Mouse (Mus musculus): ENCODE results near the gene Mamstr. TPM values are rescaled to one million over a fixed set of nuclear protein-coding genes. Genes with fewer than 3 reads are reported as not detected.

Mamstr gene
- 4.6 and 5.5 TPM in 2 replicates for polyA plus RNA-seq (2015; fragmentation: Nextera tagmentation; extraction: Ambion mirVana)

GRCm38 (mm10) chr7:45639561-45640027, at the start of gene Mamstr:
Mamstr (plus strand) TSS chr7:45639977.

GRCm38 (mm10) chr7:45617042-45617695, 22.6 kb upstream of the Mamstr start, which contains the start of gene Fut1:
Fut1 (plus strand) TSS chr7:45617289.

DNA sequence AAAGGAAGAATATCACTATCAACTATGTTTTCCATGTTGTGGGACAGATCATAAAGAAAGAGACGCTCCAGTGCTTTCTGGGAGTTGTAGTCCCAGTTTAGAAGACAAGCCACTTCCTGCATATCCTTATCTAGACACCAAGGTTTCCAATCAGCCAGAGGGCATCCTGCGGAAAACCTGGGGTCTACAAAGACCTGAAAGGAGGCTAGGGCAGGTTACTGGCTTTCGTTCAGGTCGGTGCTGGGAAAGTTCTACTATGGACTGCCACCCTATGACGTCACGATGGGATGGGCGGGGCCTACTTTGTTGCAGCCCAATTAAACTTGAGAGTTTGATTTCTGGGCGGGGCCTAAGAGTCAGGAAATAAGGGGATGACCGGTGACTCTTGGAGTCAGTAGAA, 18.3 kb upstream of the Mamstr start, which contains the start of gene Izumo1:
Izumo1 (plus strand) TSS at position 369 of the 400 bp plus-strand sequence.

DNA sequence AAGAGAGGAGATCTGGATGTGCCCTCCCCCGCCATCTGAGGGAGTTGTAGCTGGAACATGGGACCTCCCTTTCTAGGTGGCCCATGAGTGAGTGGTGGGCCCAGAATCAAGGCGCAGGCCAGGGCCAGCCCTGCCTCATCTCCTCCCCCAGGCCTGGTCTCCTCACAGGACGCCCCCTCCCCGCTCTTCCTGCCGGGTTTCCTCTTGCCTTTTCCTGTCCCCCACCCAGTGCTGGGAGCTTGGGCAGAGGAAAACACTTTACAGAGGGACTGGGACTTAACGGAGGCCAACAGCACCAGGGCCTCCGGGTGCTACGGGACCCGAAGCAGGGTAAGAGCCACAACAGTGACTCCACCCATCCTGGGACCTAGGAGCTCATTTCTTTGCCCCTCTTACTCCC, 12.5 kb upstream of the Mamstr start, which contains the start of gene Rasip1:
Rasip1 (plus strand) TSS at position 228 of the 400 bp plus-strand sequence.

DNA sequence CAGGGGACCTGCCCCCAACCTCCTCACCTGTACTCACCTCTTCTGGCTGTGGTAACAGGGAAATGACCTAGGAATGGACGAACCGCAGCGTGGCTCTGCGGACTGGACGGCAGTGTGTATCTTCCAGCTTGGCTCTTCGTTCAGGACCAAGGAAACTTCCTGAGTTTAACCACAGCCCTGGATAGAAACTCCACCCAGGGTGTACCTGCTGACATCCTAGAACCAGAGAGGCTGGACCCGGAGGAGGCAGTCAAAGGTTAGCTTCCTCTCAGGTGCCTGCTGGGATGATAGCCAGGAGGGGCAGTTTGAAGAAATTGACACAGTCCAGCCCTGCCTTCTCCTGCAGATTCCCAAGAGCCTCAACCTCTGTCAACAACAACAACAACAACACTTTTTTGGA, 26.4 kb downstream of the Mamstr start, which contains the start of gene Fut2:
Fut2 (minus strand) TSS at position 234 of the 400 bp plus-strand sequence.

GRCm38 (mm10) chr7:45683396-45684050, 43.7 kb downstream of the Mamstr start, which contains the start of gene Ntn5:
Ntn5 (plus strand) TSS chr7:45684022.

DNA sequence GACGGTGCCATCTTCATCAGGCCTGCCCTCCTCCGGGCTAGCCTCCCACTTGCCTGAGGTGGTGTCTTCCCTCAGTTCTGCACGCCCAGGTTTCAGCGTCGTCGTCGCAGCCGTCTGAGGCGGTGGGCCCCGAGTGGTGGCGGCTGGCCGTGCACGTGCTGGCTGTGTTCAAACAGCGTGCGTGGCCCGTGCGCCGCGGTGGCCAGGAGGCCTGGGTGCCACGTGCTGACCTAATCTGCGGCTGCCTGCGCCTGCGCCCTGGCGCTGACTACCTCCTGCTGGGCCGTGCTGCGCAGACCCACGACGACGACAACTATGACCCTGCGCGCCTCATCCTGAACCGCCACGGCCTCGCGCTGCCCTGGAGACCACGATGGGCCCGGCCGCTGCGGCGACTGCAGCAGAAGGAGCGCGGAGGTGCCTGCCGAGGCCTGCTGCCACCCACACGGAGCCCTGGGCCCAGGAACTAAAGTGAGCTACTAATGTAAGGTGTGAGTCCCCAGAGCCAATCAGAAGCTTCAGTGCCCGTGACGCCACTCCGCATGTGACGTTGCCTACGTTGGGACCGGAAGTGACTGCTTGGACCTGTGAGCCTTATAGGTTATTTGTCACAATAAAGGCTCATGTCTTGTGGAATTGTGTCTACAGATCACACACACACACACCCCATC, 54.3 kb downstream of the Mamstr start, which contains the start of gene Sec1:
Sec1 (minus strand) TSS at position 482 of the 671 bp plus-strand sequence.

Other genes with a start within 250 kb of the Mamstr start
- 81.3 and 94.3 TPM in 2 replicates for gene Snrnp70, start 244.2 kb upstream of the Mamstr start, polyA plus RNA-seq (2015; fragmentation: Nextera tagmentation; extraction: Ambion mirVana)
- 0.28 TPM in 1 of 2 replicates, not detected in the other for gene Kcna7, start 234.3 kb upstream of the Mamstr start, polyA plus RNA-seq (2015; fragmentation: Nextera tagmentation; extraction: Ambion mirVana)
- gene Ntf5, start 226.3 kb upstream of the Mamstr start, polyA plus RNA-seq (2015; fragmentation: Nextera tagmentation; extraction: Ambion mirVana) = 3.9 and 4.3 TPM in 2 replicates
- not detected in 2 replicates for gene Lhb, start 219.2 kb upstream of the Mamstr start, polyA plus RNA-seq (2015; fragmentation: Nextera tagmentation; extraction: Ambion mirVana)
- gene Gys1, start 205.1 kb upstream of the Mamstr start, polyA plus RNA-seq (2015; fragmentation: Nextera tagmentation; extraction: Ambion mirVana) = 58.4 and 71.6 TPM in 2 replicates
- gene Ruvbl2, start 201.9 kb upstream of the Mamstr start, polyA plus RNA-seq (2015; fragmentation: Nextera tagmentation; extraction: Ambion mirVana) = 42.6 and 47.1 TPM in 2 replicates
- gene Ftl1, start 180.1 kb upstream of the Mamstr start, polyA plus RNA-seq (2015; fragmentation: Nextera tagmentation; extraction: Ambion mirVana) = 3,306 and 5,466 TPM in 2 replicates
- 169 and 185 TPM in 2 replicates for gene Bax, start 173.1 kb upstream of the Mamstr start, polyA plus RNA-seq (2015; fragmentation: Nextera tagmentation; extraction: Ambion mirVana)
- 0.48 and 0.69 TPM in 2 replicates for gene Tulp2, start 158.1 kb upstream of the Mamstr start, polyA plus RNA-seq (2015; fragmentation: Nextera tagmentation; extraction: Ambion mirVana)
- not detected in 2 replicates for gene Gm45808, start 153.2 kb upstream of the Mamstr start, polyA plus RNA-seq (2015; fragmentation: Nextera tagmentation; extraction: Ambion mirVana)
- 2.6 and 3.0 TPM in 2 replicates for gene Dhdh, start 151.2 kb upstream of the Mamstr start, polyA plus RNA-seq (2015; fragmentation: Nextera tagmentation; extraction: Ambion mirVana)
- 170 and 174 TPM in 2 replicates for gene Nucb1, start 129.6 kb upstream of the Mamstr start, polyA plus RNA-seq (2015; fragmentation: Nextera tagmentation; extraction: Ambion mirVana)
- 18.5 and 26.0 TPM in 2 replicates for gene Ppp1r15a, start 113.7 kb upstream of the Mamstr start, polyA plus RNA-seq (2015; fragmentation: Nextera tagmentation; extraction: Ambion mirVana)
- gene Plekha4, start 113.6 kb upstream of the Mamstr start, polyA plus RNA-seq (2015; fragmentation: Nextera tagmentation; extraction: Ambion mirVana) = 2.5 and 2.8 TPM in 2 replicates
- gene Hsd17b14, start 85.1 kb upstream of the Mamstr start, polyA plus RNA-seq (2015; fragmentation: Nextera tagmentation; extraction: Ambion mirVana) = 15.2 and 15.7 TPM in 2 replicates
- 28.3 TPM in 2 replicates for gene Bcat2, start 69.8 kb upstream of the Mamstr start, polyA plus RNA-seq (2015; fragmentation: Nextera tagmentation; extraction: Ambion mirVana)
- 0.17 and 0.23 TPM in 2 replicates for gene Fgf21, start 24.5 kb upstream of the Mamstr start, polyA plus RNA-seq (2015; fragmentation: Nextera tagmentation; extraction: Ambion mirVana)
- gene Fut1, start 22.7 kb upstream of the Mamstr start, polyA plus RNA-seq (2015; fragmentation: Nextera tagmentation; extraction: Ambion mirVana) = not detected in 2 replicates
- gene Izumo1, start 18.2 kb upstream of the Mamstr start, polyA plus RNA-seq (2015; fragmentation: Nextera tagmentation; extraction: Ambion mirVana) = 0.17 TPM in 1 of 2 replicates, not detected in the other
- gene Rasip1, start 12.5 kb upstream of the Mamstr start, polyA plus RNA-seq (2015; fragmentation: Nextera tagmentation; extraction: Ambion mirVana) = 3.9 and 4.1 TPM in 2 replicates
- gene Fut2, start 26.4 kb downstream of the Mamstr start, polyA plus RNA-seq (2015; fragmentation: Nextera tagmentation; extraction: Ambion mirVana) = 2.7 and 2.9 TPM in 2 replicates
- not detected in 2 replicates for gene Ntn5, start 44.0 kb downstream of the Mamstr start, polyA plus RNA-seq (2015; fragmentation: Nextera tagmentation; extraction: Ambion mirVana)
- 0.10 TPM in 1 of 2 replicates, not detected in the other for gene Sec1, start 54.4 kb downstream of the Mamstr start, polyA plus RNA-seq (2015; fragmentation: Nextera tagmentation; extraction: Ambion mirVana)
- 3.4 and 4.0 TPM in 2 replicates for gene Car11, start 59.9 kb downstream of the Mamstr start, polyA plus RNA-seq (2015; fragmentation: Nextera tagmentation; extraction: Ambion mirVana)
- 4.3 and 5.1 TPM in 2 replicates for gene Dbp, start 65.1 kb downstream of the Mamstr start, polyA plus RNA-seq (2015; fragmentation: Nextera tagmentation; extraction: Ambion mirVana)
- gene Rpl18, start 75.5 kb downstream of the Mamstr start, polyA plus RNA-seq (2015; fragmentation: Nextera tagmentation; extraction: Ambion mirVana) = 683 and 783 TPM in 2 replicates
- 15.2 and 16.7 TPM in 2 replicates for gene Sphk2, start 78.0 kb downstream of the Mamstr start, polyA plus RNA-seq (2015; fragmentation: Nextera tagmentation; extraction: Ambion mirVana)
- 0.64 and 0.82 TPM in 2 replicates for gene Fam83e, start 81.2 kb downstream of the Mamstr start, polyA plus RNA-seq (2015; fragmentation: Nextera tagmentation; extraction: Ambion mirVana)
- not detected in 2 replicates for gene Spaca4, start 85.8 kb downstream of the Mamstr start, polyA plus RNA-seq (2015; fragmentation: Nextera tagmentation; extraction: Ambion mirVana)
- gene Lmtk3, start 143.8 kb downstream of the Mamstr start, polyA plus RNA-seq (2015; fragmentation: Nextera tagmentation; extraction: Ambion mirVana) = 0.10 and 0.21 TPM in 2 replicates
- 0.40 and 0.69 TPM in 2 replicates for gene Sult2b1, start 144.7 kb downstream of the Mamstr start, polyA plus RNA-seq (2015; fragmentation: Nextera tagmentation; extraction: Ambion mirVana)
- gene Cyth2, start 174.6 kb downstream of the Mamstr start, polyA plus RNA-seq (2015; fragmentation: Nextera tagmentation; extraction: Ambion mirVana) = 49.2 and 49.5 TPM in 2 replicates
- gene Kcnj14, start 184.8 kb downstream of the Mamstr start, polyA plus RNA-seq (2015; fragmentation: Nextera tagmentation; extraction: Ambion mirVana) = 0.16 and 0.28 TPM in 2 replicates
- gene Grwd1, start 191.0 kb downstream of the Mamstr start, polyA plus RNA-seq (2015; fragmentation: Nextera tagmentation; extraction: Ambion mirVana) = 27.8 and 30.1 TPM in 2 replicates
- 59.9 and 61.7 TPM in 2 replicates for gene Kdelr1, start 232.8 kb downstream of the Mamstr start, polyA plus RNA-seq (2015; fragmentation: Nextera tagmentation; extraction: Ambion mirVana)
- gene Grin2d, start 238.4 kb downstream of the Mamstr start, polyA plus RNA-seq (2015; fragmentation: Nextera tagmentation; extraction: Ambion mirVana) = 0.65 and 0.74 TPM in 2 replicates

Measured in urinary bladder, postnatal 0 days (tissue).